Mouse (Mus musculus): ENCODE data around the gene Colec11. TPM values are rescaled to one million over a fixed set of nuclear protein-coding genes. Genes with fewer than 3 reads are reported as not detected.

Gene Colec11
- polyA plus RNA-seq, 1 experiment from 2014 or later: 19.5 TPM

DNA sequence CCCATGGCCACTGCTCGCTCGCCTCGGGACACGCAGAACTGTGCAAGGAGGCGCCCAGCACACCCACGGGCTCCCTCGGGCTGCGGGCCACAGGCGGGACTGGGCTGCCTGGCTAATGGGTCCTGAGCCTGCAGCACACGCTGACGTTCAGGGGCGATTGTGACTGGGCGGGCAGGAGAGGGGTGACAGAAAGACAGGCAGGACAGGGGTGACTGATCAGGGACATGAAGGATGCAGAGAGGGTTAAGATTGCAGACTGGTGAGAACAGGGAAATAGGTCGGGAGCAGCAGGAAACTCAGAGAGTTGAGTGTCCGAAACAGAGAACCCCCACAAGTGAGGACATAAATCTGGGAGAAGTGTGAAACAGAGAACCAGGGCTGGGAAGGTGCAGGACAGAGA, 70.9 kb downstream of the Colec11 start, which contains the start of gene Dcdc2c:
Gene Dcdc2c, minus strand, starts transcription at position 101 of the 400 bp plus-strand sequence.
- H3K4me2 ChIP-seq (ENCODE audit: low read depth, low read length): peak within 1 kb of the TSS; percentile 29; the same call in 1 of the 2 replicates
- H3K27ac ChIP-seq (ENCODE audit: low read length): no peak within 1 kb of the TSS
- H3K9ac ChIP-seq (ENCODE audit: low read length): no peak within 1 kb of the TSS
- H3K9me3 ChIP-seq (replicated peaks; ENCODE audit: control insufficient read depth, low read length): no peaks in the 10 kb centered on the region
- 55% methylated on average over 15 of the region's 15 CpGs for WGBS
- H3K4me1 ChIP-seq (ENCODE audit: control insufficient read depth, insufficient read depth, low read length): no peaks in the 10 kb centered on the region
- H3K4me3 ChIP-seq (ENCODE audit: low read length): no peak within 1 kb of the TSS
- no peak for ATAC-seq (replicated peaks; ENCODE audit: extremely low read depth, insufficient read depth, low FRiP score)
- H3K27me3 ChIP-seq (ENCODE audit: control insufficient read depth, insufficient read depth, low read length): no peaks in the 10 kb centered on the region; the same call in 1 of the 2 replicates
- no peaks in the 10 kb centered on the region for H3K36me3 ChIP-seq (ENCODE audit: control insufficient read depth, insufficient read depth)

DNA sequence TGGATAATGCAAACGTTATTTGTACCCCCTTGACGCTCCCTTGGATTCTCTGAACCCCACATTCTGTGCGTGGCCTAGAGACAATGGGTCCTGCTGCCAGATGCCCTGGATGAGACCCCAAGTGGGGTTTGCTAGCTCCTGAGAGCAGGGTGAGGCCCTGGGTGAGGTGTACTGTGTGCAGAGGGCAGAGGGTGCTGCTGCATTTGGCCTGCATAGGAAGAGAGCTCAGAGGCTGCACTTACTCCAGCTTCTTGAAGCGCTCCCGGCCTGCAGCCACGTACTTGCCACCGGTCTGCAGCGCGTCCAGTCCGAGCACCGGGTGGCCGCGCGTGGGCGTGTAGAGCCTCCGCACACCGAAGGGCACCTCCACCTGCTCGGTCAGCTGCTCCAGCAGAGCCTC, 71.4 kb downstream of the Colec11 start:
- 57% methylated on average over 18 of the region's 18 CpGs for WGBS
- Histone ChIP-seq H3K4me1 (ENCODE audit: control insufficient read depth, insufficient read depth, low read length) (no peaks in the 10 kb centered on the region), H3K36me3 (ENCODE audit: control insufficient read depth, insufficient read depth) (no peaks in the 10 kb centered on the region), H3K27me3 (ENCODE audit: control insufficient read depth, insufficient read depth, low read length) (no peaks in the 10 kb centered on the region; the same call in 1 of the 2 replicates), H3K4me2 (ENCODE audit: low read depth, low read length) (peak overlapping the region; percentile 29; the same call in 1 of the 2 replicates), H3K27ac (ENCODE audit: low read length) (no peak overlapping the region), H3K9me3 (replicated peaks; ENCODE audit: control insufficient read depth, low read length) (no peaks in the 10 kb centered on the region), H3K4me3 (ENCODE audit: low read length) (no peak overlapping the region), H3K9ac (ENCODE audit: low read length) (no peak overlapping the region)
- no peak for ATAC-seq (replicated peaks; ENCODE audit: extremely low read depth, insufficient read depth, low FRiP score)

DNA sequence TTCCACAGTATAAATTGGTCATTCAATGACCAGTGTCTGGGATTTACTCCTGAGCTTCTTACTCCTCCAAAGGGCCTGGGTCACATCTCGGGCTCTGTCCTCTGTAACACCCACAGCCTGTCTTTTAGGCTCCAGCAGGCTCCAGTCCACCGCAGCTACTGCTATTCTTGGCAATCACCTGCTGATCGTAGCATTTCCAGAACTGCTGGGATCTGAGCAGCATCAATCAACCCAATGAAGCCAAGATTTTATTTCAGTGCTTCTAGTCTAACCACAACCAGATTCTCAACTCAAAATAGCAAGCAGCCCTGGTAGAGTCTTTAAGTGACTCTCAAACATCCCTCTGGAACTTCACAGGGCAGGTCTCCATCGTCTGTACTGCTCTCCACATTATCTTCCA, 74.3 kb downstream of the Colec11 start:
- H3K4me3 ChIP-seq (ENCODE audit: low read length): no peak overlapping the region
- no peaks in the 10 kb centered on the region for H3K36me3 ChIP-seq (ENCODE audit: control insufficient read depth, insufficient read depth)
- H3K9ac ChIP-seq (ENCODE audit: low read length): no peak overlapping the region
- no peaks in the 10 kb centered on the region for H3K4me1 ChIP-seq (ENCODE audit: control insufficient read depth, insufficient read depth, low read length)
- H3K9me3 ChIP-seq (replicated peaks; ENCODE audit: control insufficient read depth, low read length): no peaks in the 10 kb centered on the region
- no peak for ATAC-seq (replicated peaks; ENCODE audit: extremely low read depth, insufficient read depth, low FRiP score)
- no peaks in the 10 kb centered on the region; the same call in 1 of the 2 replicates for H3K27me3 ChIP-seq (ENCODE audit: control insufficient read depth, insufficient read depth, low read length)
- WGBS: 18% methylated on average over 4 of the region's 4 CpGs
- no peak overlapping the region for H3K27ac ChIP-seq (ENCODE audit: low read length)
- no peak overlapping the region for H3K4me2 ChIP-seq (ENCODE audit: low read depth, low read length)

Other genes with a start within 250 kb of the Colec11 start
- 0.09 and 0.16 TPM in 2 replicates for gene Dcdc2c, start 71.0 kb downstream of the Colec11 start, polyA plus RNA-seq (2015; fragmentation: Nextera tagmentation; extraction: Ambion mirVana)
- not detected in 2 replicates for gene Allc, start 40.9 kb downstream of the Colec11 start, polyA plus RNA-seq (2015; fragmentation: Nextera tagmentation; extraction: Ambion mirVana)
- 327 and 342 TPM in 2 replicates for gene Rps7, start 12.6 kb upstream of the Colec11 start, polyA plus RNA-seq (2015; fragmentation: Nextera tagmentation; extraction: Ambion mirVana)
- 19.3 and 20.8 TPM in 2 replicates for gene Rnaseh1, start 26.2 kb upstream of the Colec11 start, polyA plus RNA-seq (2015; fragmentation: Nextera tagmentation; extraction: Ambion mirVana)
- gene Adi1, start 51.9 kb upstream of the Colec11 start, polyA plus RNA-seq (2015; fragmentation: Nextera tagmentation; extraction: Ambion mirVana): 51.1 and 54.0 TPM in 2 replicates
- 34.5 and 35.2 TPM in 2 replicates for gene Trappc12, start 127.1 kb upstream of the Colec11 start, polyA plus RNA-seq (2015; fragmentation: Nextera tagmentation; extraction: Ambion mirVana)
- gene Eipr1, start 128.4 kb upstream of the Colec11 start, polyA plus RNA-seq (2015; fragmentation: Nextera tagmentation; extraction: Ambion mirVana): 20.2 and 24.9 TPM in 2 replicates

Data from heart, embryonic 16.5 days (tissue).